Mouse (Mus musculus) spleen, postnatal 4 days (tissue): ENCODE data around the gene Zfp629.
"Not testable (repeated sequence)": the region's sequence is repeated elsewhere in the genome, so short reads cannot be mapped to it uniquely, and the experiment has no call there.

ENCODE experiments used
- DNase-seq, 2 experiments: peaks; one replicate each; pipeline ENCODE4 v3.0.0; 2022; ENCODE audit warnings: low spot score in 2 of 2

The Zfp629 gene

GRCm38 (mm10) chr7:127614891-127615843 is at the start of gene Zfp629:
TSS of gene Zfp629 (minus strand) at chr7:127615797.
- peak; percentile 44 to 81 for DNase-seq

- no peak for DNase-seq
Measured at GRCm38 (mm10) chr7:127662926-127663325, 47.3 kb upstream of the Zfp629 start.

DNA sequence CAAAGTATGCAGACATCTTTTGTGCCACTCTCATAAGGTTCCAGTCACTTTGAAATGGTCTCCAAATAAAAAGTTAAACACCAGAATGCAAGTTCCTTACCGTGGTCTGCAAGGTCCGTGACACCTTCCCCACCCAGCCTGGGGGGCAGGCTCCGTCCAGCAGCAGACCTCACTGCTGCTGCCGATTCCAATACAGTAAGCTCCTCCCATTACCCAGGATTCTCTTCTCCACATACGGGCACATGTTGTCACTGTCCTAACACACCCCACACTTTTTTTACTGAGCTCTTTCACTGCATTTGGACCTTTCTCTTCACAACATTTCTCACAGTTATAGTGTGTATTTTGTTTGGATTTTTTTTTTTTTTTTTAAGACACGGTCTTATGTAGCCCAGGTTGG is 46.2 kb upstream of the Zfp629 start:
- DNase-seq, result no peak

- DNase-seq, result no peak
Measured at GRCm38 (mm10) chr7:127660882-127661281, 45.3 kb upstream of the Zfp629 start.

DNA sequence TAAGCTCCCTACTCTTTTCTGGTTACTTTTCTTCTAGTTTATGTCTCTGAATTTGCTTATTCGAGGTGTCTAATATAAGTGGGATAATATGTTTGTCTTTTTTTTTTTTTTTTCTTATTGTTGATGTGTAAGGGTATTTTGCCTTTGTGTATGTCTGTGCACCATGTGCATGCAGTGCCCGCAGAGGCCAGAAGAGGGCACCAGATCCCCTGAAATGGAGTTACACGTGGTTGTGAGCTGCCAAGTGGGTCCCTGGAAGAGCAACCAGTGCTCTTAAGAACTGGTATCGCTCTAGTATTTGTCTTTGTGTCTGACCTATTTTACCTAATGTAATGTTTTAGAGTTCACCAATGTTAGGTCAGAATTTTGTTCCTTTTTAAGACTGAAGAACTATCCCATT is 41.3 kb upstream of the Zfp629 start:
- DNase-seq, result peak; percentile 81 to 93

DNA sequence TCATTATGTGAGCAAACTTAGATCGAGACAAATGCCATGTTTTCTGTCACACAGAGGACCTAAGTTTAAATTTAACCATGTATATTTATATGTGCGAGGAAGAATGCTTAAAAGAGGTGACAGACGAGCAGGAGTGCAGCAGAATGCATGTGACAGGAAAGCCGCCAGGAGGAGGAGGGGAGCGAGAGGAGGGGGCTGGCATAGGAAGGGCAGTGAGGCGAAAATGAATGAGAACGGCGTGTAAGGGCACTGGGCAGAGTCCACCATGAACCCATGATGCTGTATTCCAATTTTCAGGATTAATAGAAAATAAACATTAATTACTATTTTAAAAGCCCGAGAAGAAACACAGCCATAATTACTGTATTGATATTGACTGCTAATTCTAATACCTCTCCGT is 38.7 kb upstream of the Zfp629 start:
- DNase-seq, result no peak

- DNase-seq, result no peak
Measured at GRCm38 (mm10) chr7:127652050-127652449, 36.5 kb upstream of the Zfp629 start.

GRCm38 (mm10) chr7:127651624-127652023 is 36.0 kb upstream of the Zfp629 start:
- DNase-seq, result no peak

DNA sequence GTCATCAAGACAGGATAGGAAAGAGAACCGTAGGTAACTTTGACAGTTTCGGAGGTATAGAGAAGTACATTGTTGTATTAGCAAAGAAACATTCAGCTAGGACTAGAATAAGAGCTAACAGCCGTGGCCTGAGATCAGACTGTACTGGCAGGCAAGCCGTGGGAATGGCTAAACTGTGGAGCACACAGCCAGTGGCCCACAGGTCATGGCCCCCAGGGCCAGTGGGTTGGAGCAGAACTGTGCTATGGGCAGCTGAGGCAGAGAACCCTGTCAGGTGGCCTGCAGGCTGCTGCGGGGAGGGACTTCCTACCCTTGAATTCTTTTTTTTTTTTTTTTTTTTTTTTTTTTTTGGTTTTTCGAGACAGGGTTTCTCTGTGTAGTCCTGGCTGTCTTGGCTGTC is 33.6 kb upstream of the Zfp629 start:
- DNase-seq, result no peak

DNA sequence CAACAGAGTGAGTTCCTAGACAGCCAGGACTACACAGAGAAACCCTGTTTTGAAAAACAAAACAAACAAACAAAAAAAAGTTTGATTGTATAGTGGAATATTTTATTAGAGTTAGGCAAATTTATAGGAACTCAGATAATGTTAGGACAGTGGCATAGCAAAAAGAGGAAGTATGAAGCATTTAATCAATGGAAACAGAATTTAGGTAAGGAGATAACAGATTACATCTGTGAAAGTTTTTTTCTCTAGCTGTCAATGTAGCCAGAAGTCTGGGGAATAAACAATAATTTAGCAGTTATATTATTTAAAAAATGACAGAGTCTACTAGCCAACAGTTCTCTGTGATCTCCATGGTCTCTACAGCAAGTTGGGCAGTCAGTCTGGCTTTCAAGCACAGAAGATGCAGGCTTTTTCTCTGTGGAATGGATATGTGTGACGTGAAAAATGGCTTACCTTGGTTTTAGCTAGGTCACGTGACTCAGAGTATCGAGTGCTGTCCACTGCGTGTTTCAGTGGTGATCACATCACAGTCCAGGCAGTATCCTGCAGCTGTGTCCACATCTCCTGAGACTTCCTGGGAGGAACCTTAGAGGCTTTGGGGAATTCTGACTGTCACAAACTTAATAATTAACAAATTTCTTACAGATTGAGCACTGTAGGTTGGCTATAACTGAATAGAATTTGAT is 33.1 kb upstream of the Zfp629 start:
- DNase-seq, result no peak

- not testable (repeated sequence) for DNase-seq
Measured at GRCm38 (mm10) chr7:127647576-127647975, 32.0 kb upstream of the Zfp629 start.

- no peak for DNase-seq
Measured at GRCm38 (mm10) chr7:127646363-127646762, 30.8 kb upstream of the Zfp629 start.

DNA sequence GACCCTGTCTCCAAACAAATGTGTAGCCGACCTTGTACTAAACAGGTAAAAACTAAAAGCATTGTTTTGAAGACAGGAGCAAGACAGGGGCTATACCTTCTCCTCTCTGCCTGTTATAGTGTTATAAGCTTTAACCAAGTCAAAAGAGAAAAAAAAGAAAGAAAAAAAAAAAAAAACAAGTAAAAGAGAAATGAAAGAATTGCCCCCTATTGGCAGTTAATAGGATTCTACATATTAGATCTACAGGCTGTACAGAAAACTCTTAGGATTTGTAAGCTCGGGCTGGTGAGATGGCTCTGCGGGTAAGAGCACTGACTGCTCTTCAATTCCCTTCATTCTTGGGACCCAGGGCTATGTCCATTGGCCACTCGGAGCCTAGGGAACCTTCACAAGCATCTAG is 26.7 kb upstream of the Zfp629 start:
- no peak for DNase-seq

DNA sequence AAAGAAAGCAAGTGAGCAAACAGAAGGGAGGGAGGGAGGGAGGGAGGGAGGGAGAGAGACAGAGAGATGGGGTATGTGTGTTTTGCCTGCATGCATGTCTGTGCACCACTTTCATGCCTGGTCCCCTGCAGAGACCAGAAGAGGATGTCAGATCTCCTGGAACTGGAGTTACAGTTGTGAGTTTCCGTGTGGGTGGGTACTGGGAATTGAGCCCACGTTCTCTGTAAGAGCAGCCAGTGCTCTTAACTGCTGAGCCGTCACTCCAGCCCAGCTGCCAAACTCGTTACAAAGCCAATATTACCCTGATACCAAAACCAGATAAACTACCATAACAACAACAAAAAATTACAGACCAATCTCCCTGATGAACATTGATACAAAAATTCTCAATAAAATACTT is 25.7 kb upstream of the Zfp629 start:
- no peak for DNase-seq

DNA sequence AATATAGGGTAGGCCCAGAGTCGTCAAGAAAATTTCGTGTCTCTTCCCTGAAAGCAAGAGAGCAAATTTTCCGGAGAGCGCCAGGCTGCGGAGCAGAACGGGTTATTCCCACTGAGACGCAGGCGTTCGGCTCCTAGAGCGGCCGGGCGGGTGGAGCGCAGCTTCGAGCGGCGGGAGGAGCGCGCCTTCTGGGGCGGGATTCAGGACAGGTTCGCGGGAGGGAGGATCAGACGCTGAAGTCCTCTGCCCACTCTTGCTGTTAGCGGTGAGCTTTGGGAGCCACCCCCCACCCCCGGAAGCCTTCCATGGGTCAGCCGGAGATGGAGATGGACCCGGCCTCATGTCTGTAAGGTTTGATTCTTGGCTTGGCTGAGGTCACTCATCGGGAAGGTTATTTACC is 21.4 kb upstream of the Zfp629 start:
- peak in 1 of 2 experiments; percentile 35 for DNase-seq

GRCm38 (mm10) chr7:127631416-127631815 is 15.8 kb upstream of the Zfp629 start:
- no peak for DNase-seq

DNA sequence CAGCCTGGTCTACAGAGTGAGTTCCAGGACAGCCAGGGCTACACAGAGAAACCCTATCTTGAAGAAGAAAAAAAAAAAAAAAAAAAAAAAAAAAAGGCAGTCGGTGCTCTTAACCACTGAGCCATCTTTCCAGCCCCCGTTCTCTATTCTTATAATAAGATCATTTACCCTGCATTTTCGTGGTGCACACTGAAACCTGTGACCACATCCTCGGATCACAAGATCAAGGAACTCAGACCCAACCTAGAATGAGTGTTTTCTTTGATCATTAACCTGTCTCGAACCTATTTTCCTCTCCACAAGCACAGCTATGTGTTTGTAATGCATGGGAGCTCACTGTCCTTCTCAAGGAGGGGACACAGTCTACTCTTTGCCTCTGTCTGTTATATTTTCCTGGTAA is 13.0 kb upstream of the Zfp629 start:
- no peak for DNase-seq

DNA sequence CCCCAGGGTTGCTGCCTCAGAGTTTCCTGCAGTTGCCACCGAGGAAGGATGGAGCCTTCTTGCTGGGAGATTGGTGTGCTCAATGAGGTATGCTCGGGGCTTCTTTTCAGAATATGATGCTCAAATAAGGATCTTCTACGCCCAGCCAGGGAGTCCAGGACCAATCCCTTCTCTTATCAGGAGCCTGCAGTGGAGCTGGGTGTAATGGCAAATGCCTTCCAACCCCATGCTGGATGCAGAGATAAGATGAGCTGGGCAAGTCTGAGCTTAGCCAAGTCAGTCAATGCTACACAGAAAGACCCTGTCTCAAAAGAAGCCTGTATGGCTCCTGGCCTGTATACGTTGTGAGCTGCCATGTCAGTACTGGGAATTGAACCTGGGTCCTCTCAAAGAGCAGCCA is 10.9 kb upstream of the Zfp629 start:
- DNase-seq, result peak; percentile 57 to 68

DNA sequence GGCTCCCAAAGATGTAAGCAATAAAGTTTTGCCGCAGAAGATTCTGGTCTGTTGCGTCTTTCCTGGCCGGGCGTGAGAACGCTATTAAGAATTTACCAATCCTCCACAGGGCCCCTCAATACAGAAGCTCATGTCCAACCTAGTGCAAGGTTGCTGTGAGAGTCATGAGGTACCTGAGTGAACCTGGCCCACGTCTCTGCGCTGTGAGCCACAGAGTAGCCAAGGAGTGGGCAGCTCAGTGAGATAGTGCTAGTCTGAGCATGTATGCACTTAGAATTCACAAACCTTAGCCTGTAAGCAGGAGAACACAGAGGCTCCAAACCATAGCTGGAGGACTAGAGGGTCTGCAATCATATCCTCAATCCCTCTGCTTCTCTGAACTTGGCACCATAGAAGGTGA is 10.4 kb upstream of the Zfp629 start:
- no peak for DNase-seq

DNA sequence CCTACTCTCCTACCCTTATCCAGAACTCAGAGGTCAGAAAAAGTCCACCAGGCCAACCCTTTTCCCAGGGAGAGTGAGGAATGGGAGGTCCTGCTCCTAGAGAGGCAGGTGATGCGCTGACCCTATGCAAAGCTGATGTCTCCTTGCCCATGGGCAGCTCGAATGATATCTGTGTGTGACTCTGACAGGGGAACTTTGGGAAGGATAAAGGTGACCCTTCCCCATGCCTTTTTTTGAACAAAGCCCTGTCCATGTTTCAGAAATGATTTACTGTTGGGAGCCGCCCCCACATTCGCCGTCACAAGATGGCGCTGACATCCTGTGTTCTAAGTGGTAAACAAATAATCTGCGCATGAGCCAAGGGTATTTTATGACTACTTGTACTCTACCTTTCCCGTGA is 2.8 kb upstream of the Zfp629 start:
- not testable (repeated sequence) for DNase-seq

- no peak for DNase-seq
Measured at GRCm38 (mm10) chr7:127617962-127618361, 2.4 kb upstream of the Zfp629 start.

- DNase-seq, result no peak
Measured at GRCm38 (mm10) chr7:127616881-127617280, 1.3 kb upstream of the Zfp629 start.

DNA sequence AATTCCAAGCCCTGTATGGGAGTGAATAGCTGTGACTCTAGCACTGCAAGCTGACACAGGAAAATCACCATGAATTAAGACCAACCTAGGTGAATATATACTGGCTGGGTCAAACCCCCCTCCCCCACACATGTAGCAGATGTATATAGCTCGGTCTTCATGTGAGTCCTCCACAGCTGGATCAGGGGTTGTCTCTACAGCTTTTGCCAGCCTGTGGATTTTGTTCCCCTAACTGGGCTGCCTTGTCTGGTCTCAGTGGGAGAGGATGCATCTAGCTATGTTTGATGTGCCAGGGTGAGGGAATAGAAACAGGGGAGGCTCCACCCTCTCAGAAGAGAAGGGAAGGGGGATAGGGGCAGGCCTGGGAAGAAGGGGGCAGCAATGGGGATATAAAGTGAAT is 739 bp upstream of the Zfp629 start:
- no peak for DNase-seq
